Mouse (Mus musculus): ENCODE results near the gene Sdk1. TPM values are rescaled to one million over a fixed set of nuclear protein-coding genes. Genes with fewer than 3 reads are reported as not detected.
"Not testable (repeated sequence)": the region's sequence is repeated elsewhere in the genome, so short reads cannot be mapped to it uniquely, and the experiment has no call there.

The Sdk1 gene
- total and polyA plus RNA-seq, 3 experiments, result not detected

DNA sequence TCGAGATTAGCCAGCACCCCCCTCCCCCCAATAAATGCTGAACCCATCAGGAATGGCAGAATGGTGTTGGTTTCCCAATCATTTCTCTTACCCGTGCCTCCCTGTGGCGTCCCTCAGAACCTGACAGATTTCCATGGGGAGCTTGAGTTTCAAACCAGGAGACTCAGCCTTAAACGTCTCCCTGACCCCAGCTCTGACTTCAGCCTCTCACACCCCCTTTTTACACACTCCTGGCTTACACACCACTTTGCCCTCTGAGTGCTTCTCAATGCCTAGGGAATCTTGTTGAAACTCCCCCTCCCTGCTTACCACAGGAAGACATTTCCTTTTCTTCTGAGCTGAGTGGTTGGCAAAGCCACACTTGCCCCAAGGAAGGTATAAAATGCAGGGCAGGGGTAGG is 392.0 kb downstream of the Sdk1 start:
- TF ChIP-seq MAFK (IDR thresholded peaks at IDR 0.05; ENCODE audit: borderline replicate concordance, low read depth, low read length), result no peak
- no peak for TF ChIP-seq GATA1 (IDR thresholded peaks at IDR 0.05; ENCODE audit: low read depth, low read length)
- no peak for TF ChIP-seq USF1 (IDR thresholded peaks at IDR 0.05; ENCODE audit: low read depth, low read length)
- no peak for TF ChIP-seq CHD1 (IDR thresholded peaks at IDR 0.05; ENCODE audit: low read depth, low read length)
- no peak for TF ChIP-seq MYB (IDR thresholded peaks at IDR 0.05; ENCODE audit: low read depth, low read length)
- no peak overlapping the region for H3K9ac ChIP-seq (ENCODE audit: control insufficient read depth, low read depth, low read length, poor library complexity, severe bottlenecking)
- DNase-seq (ENCODE audit: low read depth, low spot score), result no peak
- no peak overlapping the region for H3K4me3 ChIP-seq (ENCODE audit: control insufficient read depth in 1 of 2, insufficient read depth in 1 of 2, low read depth in 2 of 2, low read length in 2 of 2)
- no peaks in the 10 kb centered on the region for H3K79me2 ChIP-seq (ENCODE audit: control insufficient read depth, insufficient read depth, low read length, poor library complexity)
- no peaks in the 10 kb centered on the region for H3K27me3 ChIP-seq (ENCODE audit: control insufficient read depth in 1 of 2, insufficient read depth in 2 of 2, low read length in 2 of 2)
- no peaks in the 10 kb centered on the region for H3K9me3 ChIP-seq (replicated peaks; ENCODE audit: insufficient read depth, low read length)
- H3K36me3 ChIP-seq (ENCODE audit: control insufficient read depth in 1 of 2, insufficient read depth in 2 of 2, low read length in 2 of 2), result no peaks in the 10 kb centered on the region
- H3K27ac ChIP-seq (ENCODE audit: control insufficient read depth, low read depth, low read length), result no peak overlapping the region
- no peaks in the 10 kb centered on the region for H3K4me1 ChIP-seq (ENCODE audit: control insufficient read depth in 1 of 2, insufficient read depth in 2 of 2, low read length in 2 of 2)

DNA sequence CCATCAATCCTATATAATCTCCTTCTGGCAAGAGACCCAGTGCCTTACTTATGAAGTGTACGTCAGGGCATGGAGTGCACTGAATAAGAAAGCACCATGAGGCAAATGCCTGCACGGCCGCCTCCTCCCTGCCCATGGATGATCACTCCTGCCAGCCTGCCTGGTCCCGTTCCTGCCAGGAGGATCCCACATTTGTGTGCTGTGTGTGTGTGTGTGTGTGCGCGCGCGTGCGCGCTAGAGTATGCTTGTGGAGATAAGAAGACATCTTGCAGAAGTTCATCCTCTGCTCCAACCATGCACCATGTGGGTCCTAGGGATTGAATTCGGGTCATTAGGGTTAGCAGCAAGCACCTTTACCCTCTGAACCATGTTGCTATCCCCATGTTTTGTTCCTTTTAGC is 395.1 kb downstream of the Sdk1 start:
- no peaks in the 10 kb centered on the region for H3K27me3 ChIP-seq (ENCODE audit: control insufficient read depth in 1 of 2, insufficient read depth in 2 of 2, low read length in 2 of 2)
- H3K27ac ChIP-seq (ENCODE audit: control insufficient read depth, low read depth, low read length), result no peak overlapping the region
- H3K79me2 ChIP-seq (ENCODE audit: control insufficient read depth, insufficient read depth, low read length, poor library complexity), result no peaks in the 10 kb centered on the region
- DNase-seq (ENCODE audit: low read depth, low spot score), result no peak
- H3K9ac ChIP-seq (ENCODE audit: control insufficient read depth, low read depth, low read length, poor library complexity, severe bottlenecking), result no peak overlapping the region
- TF ChIP-seq USF1 (IDR thresholded peaks at IDR 0.05; ENCODE audit: low read depth, low read length) (no peak), CTCF (IDR thresholded peaks at IDR 0.05 in 2 of 3, conservative IDR thresholded peaks at IDR 0.05 in 1 of 3; ENCODE audit: control insufficient read depth in 1 of 3, insufficient read depth in 1 of 3, low read depth in 2 of 3, low read length in 3 of 3, poor library complexity in 1 of 3, severe bottlenecking in 1 of 3) (no peak), BHLHE40 (IDR thresholded peaks at IDR 0.05; ENCODE audit: borderline replicate concordance, low read depth, low read length) (no peak), NRF1 (IDR thresholded peaks at IDR 0.05; ENCODE audit: insufficient read depth, low read depth, low read length, poor library complexity, severe bottlenecking) (no peak), MAFK (IDR thresholded peaks at IDR 0.05; ENCODE audit: borderline replicate concordance, low read depth, low read length) (no peak), POLR2AphosphoS2 (IDR thresholded peaks at IDR 0.05; ENCODE audit: low read length) (no peak), JUND (IDR thresholded peaks at IDR 0.05; ENCODE audit: low read depth, low read length) (no peak), CHD2 (IDR thresholded peaks at IDR 0.05; ENCODE audit: low read length) (no peak), MAZ (IDR thresholded peaks at IDR 0.05; ENCODE audit: low read depth, low read length) (no peak), MEF2A (IDR thresholded peaks at IDR 0.05; ENCODE audit: extremely low read depth, insufficient replicate concordance, low read depth, low read length, poor library complexity, severe bottlenecking) (no peak), POLR2AphosphoS5 (IDR thresholded peaks at IDR 0.05; ENCODE audit: borderline replicate concordance, low read depth, low read length) (no peak), ZMIZ1 (IDR thresholded peaks at IDR 0.05; ENCODE audit: low read depth, low read length) (no peak), MXI1 (IDR thresholded peaks at IDR 0.05; ENCODE audit: low read depth, low read length) (no peak)
- H3K4me1 ChIP-seq (ENCODE audit: control insufficient read depth in 1 of 2, insufficient read depth in 2 of 2, low read length in 2 of 2), result no peaks in the 10 kb centered on the region
- H3K4me3 ChIP-seq (ENCODE audit: control insufficient read depth in 1 of 2, insufficient read depth in 1 of 2, low read depth in 2 of 2, low read length in 2 of 2), result no peak overlapping the region
- no peaks in the 10 kb centered on the region for H3K9me3 ChIP-seq (replicated peaks; ENCODE audit: insufficient read depth, low read length)
- no peaks in the 10 kb centered on the region for H3K36me3 ChIP-seq (ENCODE audit: control insufficient read depth in 1 of 2, insufficient read depth in 2 of 2, low read length in 2 of 2)

DNA sequence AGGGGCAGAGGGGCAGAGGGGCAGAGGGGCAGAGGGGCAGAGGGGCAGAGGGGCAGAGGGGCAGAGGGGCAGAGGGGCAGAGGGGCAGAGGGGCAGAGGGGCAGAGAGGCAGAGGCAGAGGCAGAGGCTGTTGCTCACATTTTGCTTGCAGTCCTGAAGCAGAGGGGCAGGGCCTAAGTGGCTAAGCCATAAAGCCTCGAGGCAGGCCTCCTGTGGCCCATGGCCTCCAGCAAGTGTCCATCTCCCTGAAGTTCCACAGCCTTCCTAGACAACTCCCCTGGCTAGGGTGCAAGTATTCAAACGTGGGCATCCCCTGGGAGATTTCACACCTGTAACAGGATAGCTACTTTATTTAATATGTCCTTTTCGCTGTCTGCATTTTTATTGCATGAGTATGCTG is 395.8 kb downstream of the Sdk1 start:
- DNase-seq (ENCODE audit: low read depth, low spot score); H3K9me3 ChIP-seq (replicated peaks; ENCODE audit: insufficient read depth, low read length): not testable (repeated sequence)

More for the DNA sequence above, 395.8 kb downstream of the Sdk1 start:
- not testable (repeated sequence) for H3K9ac ChIP-seq (ENCODE audit: control insufficient read depth, low read depth, low read length, poor library complexity, severe bottlenecking); H3K79me2 ChIP-seq (ENCODE audit: control insufficient read depth, insufficient read depth, low read length, poor library complexity); H3K36me3 ChIP-seq (ENCODE audit: control insufficient read depth in 1 of 2, insufficient read depth in 2 of 2, low read length in 2 of 2); H3K27ac ChIP-seq (ENCODE audit: control insufficient read depth, low read depth, low read length); H3K4me1 ChIP-seq (ENCODE audit: control insufficient read depth in 1 of 2, insufficient read depth in 2 of 2, low read length in 2 of 2); H3K27me3 ChIP-seq (ENCODE audit: control insufficient read depth in 1 of 2, insufficient read depth in 2 of 2, low read length in 2 of 2); H3K4me3 ChIP-seq (ENCODE audit: control insufficient read depth in 1 of 2, insufficient read depth in 1 of 2, low read depth in 2 of 2, low read length in 2 of 2)

Measured in MEL (cell line).